Mouse (Mus musculus) megakaryocyte, embryonic 14.5 days (primary cell): ENCODE measurements at regions not wholly inside any gene's neighbourhood (a gene's known extent, or its start where the extent isn't known, plus 50 kb on each side); places are given as distances from the start of the nearest gene placed in this dataset.

Experiments
- FLI1 ChIP-seq: IDR thresholded peaks from 2 replicates; pipeline ENCODE4 v1.6.1; 2012; ENCODE audit warnings: low read length, inconsistent platforms, mixed read lengths
- GATA1 ChIP-seq: IDR thresholded peaks from 3 replicates; pipeline ENCODE4 v1.6.1; 2012; ENCODE audit warnings: mixed read lengths, low read length, inconsistent platforms, borderline replicate concordance

DNA sequence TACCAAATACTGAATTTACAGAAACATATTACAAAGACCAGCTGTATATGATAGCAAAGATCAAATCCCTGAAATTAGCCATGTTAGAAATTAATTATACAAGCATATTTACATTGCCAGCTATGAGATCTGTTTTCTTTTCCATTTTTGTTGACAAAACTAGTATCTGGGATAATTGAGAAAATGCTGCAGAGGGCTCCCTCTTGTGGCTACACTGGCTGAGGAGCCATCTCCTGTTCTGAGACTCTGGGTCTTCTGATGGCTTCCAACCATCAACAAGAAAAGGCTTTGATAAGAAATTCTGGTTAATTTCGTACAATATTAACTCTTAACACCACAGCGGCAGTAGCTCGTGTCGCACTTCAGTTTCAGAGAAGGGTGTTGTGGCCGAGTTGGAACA, 466.9 kb downstream of the Cdh9 start:
- TF ChIP-seq GATA1 (no peak), FLI1 (no peak)
